11 mouse cellular contexts compared by ENCODE assay signal in genomic region chr1:87663992-87664391, GRCm38 (mm10). TPM values are rescaled to one million over a fixed set of nuclear protein-coding genes. Genes with fewer than 3 reads are reported as not detected.
DNase-seq lines count a peak whose midpoint lies in the region; ATAC-seq and TF ChIP-seq lines count a peak whose summit lies in the region.
"Had no signal": no experiment of that assay in that cellular context is flagged by ENCODE, and none has a peak within 500 bp of the region (broad histone marks: within the 10 kb centered on the region; RNA-seq: fewer than 3 reads in every experiment).

No protein-coding gene starts in this region.

- WGBS in liver, embryonic 12.5 days (ENCODE audit: insufficient replicate concordance): 78% methylated on average over 2 of the region's 2 CpGs

- no peaks in the 10 kb centered on the region for H3K27me3 ChIP-seq in liver, embryonic 12.5 days (replicated peaks)
- no peaks in the 10 kb centered on the region for H3K27me3 ChIP-seq in ES-Bruce4 (ENCODE audit: control insufficient read depth, insufficient read depth, low read length, poor library complexity, severe bottlenecking)
- H3K27me3 ChIP-seq: heart, embryonic 12.5 days; hindbrain, embryonic 15.5 days had no signal

- H3K4me3 ChIP-seq in liver, embryonic 12.5 days: no peak overlapping the region
- no peak overlapping the region for H3K4me3 ChIP-seq in ES-Bruce4 (ENCODE audit: low read depth, low read length)
- H3K4me3 ChIP-seq: heart, embryonic 12.5 days; hindbrain, embryonic 15.5 days had no signal

- peak; percentile 28 for TF ChIP-seq CTCF in ES-Bruce4 (IDR thresholded peaks at IDR 0.05; ENCODE audit: low read depth, low read length)

- peaks cover 25% of the 10 kb centered on the region; the same call in 1 of the 2 replicates for H3K36me3 ChIP-seq in liver, embryonic 12.5 days
- H3K36me3 ChIP-seq in ES-Bruce4 (ENCODE audit: control insufficient read depth, insufficient read depth, low read length, poor library complexity, severe bottlenecking): no peaks in the 10 kb centered on the region
- H3K36me3 ChIP-seq: heart, embryonic 12.5 days; hindbrain, embryonic 15.5 days had no signal

- H3K9ac ChIP-seq in liver, embryonic 12.5 days: no peak overlapping the region
- H3K9ac ChIP-seq in ES-Bruce4 (ENCODE audit: low read depth, poor library complexity, severe bottlenecking): no peak overlapping the region
- H3K9ac ChIP-seq: heart, embryonic 12.5 days; hindbrain, embryonic 15.5 days had no signal

- H3K4me1 ChIP-seq in liver, embryonic 12.5 days: peaks cover 10% of the 10 kb centered on the region
- peaks cover 6% of the 10 kb centered on the region for H3K4me1 ChIP-seq in ES-Bruce4 (ENCODE audit: control insufficient read depth, insufficient read depth, low read length)
- H3K4me1 ChIP-seq: hindbrain, embryonic 15.5 days had no signal

- peak; percentile 27 for DNase-seq in liver
- DNase-seq in B cell, adult 2 months: peak; percentile 73 to 76
- DNase-seq in induced T-regulatory cell, adult 2 months (ENCODE audit: low read depth): peak; percentile 54
- no peak for DNase-seq in adrenal gland, postnatal 4 days (ENCODE audit: low spot score in 2 of 2)
- DNase-seq in yolk sac, embryonic 10.5 days (ENCODE audit: low spot score): no peak
- DNase-seq: left cerebral cortex, postnatal 4 days had no signal

- TF ChIP-seq EP300 in ES-Bruce4 (IDR thresholded peaks at IDR 0.05; ENCODE audit: insufficient read depth, low read depth, low read length): no peak

- H3K27ac ChIP-seq in liver, embryonic 12.5 days: no peak overlapping the region
- no peak overlapping the region for H3K27ac ChIP-seq in ES-Bruce4 (ENCODE audit: insufficient read depth, low read length)
- H3K27ac ChIP-seq: hindbrain, embryonic 15.5 days had no signal

- ATAC-seq in liver, embryonic 12.5 days: no peak
- ATAC-seq: activated CD4-positive, CD25-positive, alpha-beta regulatory T cell, adult 4 months had no signal

- peaks cover 9% of the 10 kb centered on the region; the same call in 1 of the 2 replicates for H3K9me3 ChIP-seq in liver, embryonic 12.5 days (replicated peaks)
- H3K9me3 ChIP-seq in ES-Bruce4 (replicated peaks; ENCODE audit: control insufficient read depth, insufficient read depth, low read length, poor library complexity, severe bottlenecking): peaks cover 7% of the 10 kb centered on the region; the same call in 1 of the 2 replicates
- H3K9me3 ChIP-seq: hindbrain, embryonic 15.5 days had no signal

- no peak for TF ChIP-seq POLR2A in ES-Bruce4 (IDR thresholded peaks at IDR 0.05; ENCODE audit: insufficient read depth, low read length)

- H3K4me2 ChIP-seq in liver, embryonic 12.5 days: no peak overlapping the region
- H3K4me2 ChIP-seq: heart, embryonic 12.5 days; hindbrain, embryonic 15.5 days had no signal

RNA-seq across cellular contexts. Expression of gene Inpp5d, which starts 43.9 kb away (rescaled TPM):
- 16.0 and 17.1 TPM in 2 replicates for polyA plus RNA-seq in liver, embryonic 12.5 days (2016; fragmentation: Nextera tagmentation; extraction: Ambion mirVana)
- polyA plus RNA-seq in ES-Bruce4 (2011; ENCODE audit: insufficient read depth, insufficient read length, low read depth, missing spikeins): 15.7 and 16.8 TPM in 2 replicates
- total RNA-seq in adrenal gland, postnatal 4 days (2021): 10 to 100 TPM; 21.5 to 22.3 TPM

Comparison
In these comparisons a context has a peak if more than half of its experiments do, and no peak if none do; other contexts are left out.
1. DNase-seq: peak in liver (single experiment), B cell, adult 2 months (2 of 2) and induced T-regulatory cell, adult 2 months (single experiment); none in adrenal gland, postnatal 4 days (0 of 2) and yolk sac, embryonic 10.5 days (single experiment).